Mouse (Mus musculus): ENCODE results near the gene Egfem1. TPM values are rescaled to one million over a fixed set of nuclear protein-coding genes. Genes with fewer than 3 reads are reported as not detected.

Gene Egfem1
- polyA plus RNA-seq, 1 experiment from 2014 or later = 0.99 TPM

GRCm38 (mm10) chr3:29293230-29293629 lies 211.4 kb downstream of the Egfem1 start:
- no peak for ATAC-seq (replicated peaks; ENCODE audit: low FRiP score, low TSS enrichment, low read depth)
- Histone ChIP-seq H3K9ac (ENCODE audit: low read length) (no peak overlapping the region), H3K27me3 (replicated peaks; ENCODE audit: control insufficient read depth, insufficient read depth, low read length) (no peaks in the 10 kb centered on the region), H3K9me3 (ENCODE audit: control insufficient read depth, low read length) (no peaks in the 10 kb centered on the region), H3K27ac (ENCODE audit: low read depth) (no peak overlapping the region), H3K4me3 (ENCODE audit: low read depth, low read length) (no peak overlapping the region), H3K4me2 (ENCODE audit: low read length) (no peak overlapping the region), H3K36me3 (ENCODE audit: control insufficient read depth, insufficient read depth, low read length) (no peaks in the 10 kb centered on the region), H3K4me1 (replicated peaks; ENCODE audit: control insufficient read depth, insufficient read depth, low read length) (no peaks in the 10 kb centered on the region)
- WGBS = 63% methylated on average over 4 of the region's 4 CpGs
- no peak for DNase-seq (ENCODE audit: low spot score)

- H3K9me3 ChIP-seq (ENCODE audit: control insufficient read depth, low read length) = no peaks in the 10 kb centered on the region
- no peak overlapping the region for H3K27ac ChIP-seq (ENCODE audit: low read depth)
- H3K4me2 ChIP-seq (ENCODE audit: low read length) = no peak overlapping the region
- no peaks in the 10 kb centered on the region for H3K36me3 ChIP-seq (ENCODE audit: control insufficient read depth, insufficient read depth, low read length)
- WGBS = 63% methylated on average over 3 of the region's 3 CpGs
- no peak for ATAC-seq (replicated peaks; ENCODE audit: low FRiP score, low TSS enrichment, low read depth)
- no peaks in the 10 kb centered on the region for H3K4me1 ChIP-seq (replicated peaks; ENCODE audit: control insufficient read depth, insufficient read depth, low read length)
- no peaks in the 10 kb centered on the region for H3K27me3 ChIP-seq (replicated peaks; ENCODE audit: control insufficient read depth, insufficient read depth, low read length)
- H3K9ac ChIP-seq (ENCODE audit: low read length) = no peak overlapping the region
- no peak overlapping the region for H3K4me3 ChIP-seq (ENCODE audit: low read depth, low read length)
- DNase-seq (ENCODE audit: low spot score) = no peak
These were observed 260.5 kb downstream of the Egfem1 start for GRCm38 (mm10) chr3:29342223-29342791.

- ATAC-seq (replicated peaks; ENCODE audit: low FRiP score, low TSS enrichment, low read depth) = no peak
- no peaks in the 10 kb centered on the region for H3K36me3 ChIP-seq (ENCODE audit: control insufficient read depth, insufficient read depth, low read length)
These were observed 264.0 kb downstream of the Egfem1 start for GRCm38 (mm10) chr3:29345805-29346204.

GRCm38 (mm10) chr3:29366907-29367306 lies 285.1 kb downstream of the Egfem1 start:
- ATAC-seq (replicated peaks; ENCODE audit: low FRiP score, low TSS enrichment, low read depth) (no peak), DNase-seq (ENCODE audit: low spot score) (no peak)
- no peaks in the 10 kb centered on the region for H3K27me3 ChIP-seq (replicated peaks; ENCODE audit: control insufficient read depth, insufficient read depth, low read length)
- H3K36me3 ChIP-seq (ENCODE audit: control insufficient read depth, insufficient read depth, low read length) = no peaks in the 10 kb centered on the region
- WGBS = 76% methylated on average over 8 of the region's 8 CpGs
- no peaks in the 10 kb centered on the region for H3K9me3 ChIP-seq (ENCODE audit: control insufficient read depth, low read length)
- H3K4me1 ChIP-seq (replicated peaks; ENCODE audit: control insufficient read depth, insufficient read depth, low read length) = no peaks in the 10 kb centered on the region
- H3K9ac ChIP-seq (ENCODE audit: low read length) = no peak overlapping the region
- no peak overlapping the region for H3K27ac ChIP-seq (ENCODE audit: low read depth)
- no peak overlapping the region for H3K4me2 ChIP-seq (ENCODE audit: low read length)
- H3K4me3 ChIP-seq (ENCODE audit: low read depth, low read length) = no peak overlapping the region

More at GRCm38 (mm10) chr3:29345805-29346204, 264.0 kb downstream of the Egfem1 start:
- Histone ChIP-seq H3K27me3 (replicated peaks; ENCODE audit: control insufficient read depth, insufficient read depth, low read length) (no peaks in the 10 kb centered on the region), H3K4me1 (replicated peaks; ENCODE audit: control insufficient read depth, insufficient read depth, low read length) (no peaks in the 10 kb centered on the region), H3K9ac (ENCODE audit: low read length) (no peak overlapping the region), H3K4me3 (ENCODE audit: low read depth, low read length) (no peak overlapping the region), H3K4me2 (ENCODE audit: low read length) (no peak overlapping the region), H3K9me3 (ENCODE audit: control insufficient read depth, low read length) (no peaks in the 10 kb centered on the region), H3K27ac (ENCODE audit: low read depth) (no peak overlapping the region)
- DNase-seq (ENCODE audit: low spot score) = no peak
- WGBS = 77% methylated on average over 3 of the region's 3 CpGs

- no peak overlapping the region for H3K4me3 ChIP-seq (ENCODE audit: low read depth, low read length)
- no peaks in the 10 kb centered on the region for H3K27me3 ChIP-seq (replicated peaks; ENCODE audit: control insufficient read depth, insufficient read depth, low read length)
- no peaks in the 10 kb centered on the region for H3K9me3 ChIP-seq (ENCODE audit: control insufficient read depth, low read length)
- no peak overlapping the region for H3K9ac ChIP-seq (ENCODE audit: low read length)
- H3K27ac ChIP-seq (ENCODE audit: low read depth) = no peak overlapping the region
- 64% methylated on average over 5 of the region's 5 CpGs for WGBS
- H3K4me1 ChIP-seq (replicated peaks; ENCODE audit: control insufficient read depth, insufficient read depth, low read length) = no peaks in the 10 kb centered on the region
- DNase-seq (ENCODE audit: low spot score) (no peak), ATAC-seq (replicated peaks; ENCODE audit: low FRiP score, low TSS enrichment, low read depth) (no peak)
- no peak overlapping the region for H3K4me2 ChIP-seq (ENCODE audit: low read length)
- H3K36me3 ChIP-seq (ENCODE audit: control insufficient read depth, insufficient read depth, low read length) = no peaks in the 10 kb centered on the region
These were observed 288.7 kb downstream of the Egfem1 start for GRCm38 (mm10) chr3:29370519-29370918.

- no peaks in the 10 kb centered on the region for H3K36me3 ChIP-seq (ENCODE audit: control insufficient read depth, insufficient read depth, low read length)
- no peak overlapping the region for H3K4me2 ChIP-seq (ENCODE audit: low read length)
- no peaks in the 10 kb centered on the region; the same call in 1 of the 2 replicates for H3K4me1 ChIP-seq (replicated peaks; ENCODE audit: control insufficient read depth, insufficient read depth, low read length)
- WGBS = 52% methylated on average over 2 of the region's 2 CpGs
- no peak overlapping the region for H3K9ac ChIP-seq (ENCODE audit: low read length)
- no peak overlapping the region for H3K4me3 ChIP-seq (ENCODE audit: low read depth, low read length)
- DNase-seq (ENCODE audit: low spot score) (no peak), ATAC-seq (replicated peaks; ENCODE audit: low FRiP score, low TSS enrichment, low read depth) (no peak)
- H3K27me3 ChIP-seq (replicated peaks; ENCODE audit: control insufficient read depth, insufficient read depth, low read length) = no peaks in the 10 kb centered on the region
- no peak overlapping the region for H3K27ac ChIP-seq (ENCODE audit: low read depth)
- H3K9me3 ChIP-seq (ENCODE audit: control insufficient read depth, low read length) = no peaks in the 10 kb centered on the region
These were observed 299.4 kb downstream of the Egfem1 start for GRCm38 (mm10) chr3:29381255-29381654.

GRCm38 (mm10) chr3:29399064-29399463 lies 317.2 kb downstream of the Egfem1 start:
- H3K9me3 ChIP-seq (ENCODE audit: control insufficient read depth, low read length) = no peaks in the 10 kb centered on the region
- 74% methylated on average over 3 of the region's 3 CpGs for WGBS
- no peak overlapping the region for H3K9ac ChIP-seq (ENCODE audit: low read length)
- no peak for DNase-seq (ENCODE audit: low spot score)
- no peaks in the 10 kb centered on the region for H3K4me1 ChIP-seq (replicated peaks; ENCODE audit: control insufficient read depth, insufficient read depth, low read length)
- no peak for ATAC-seq (replicated peaks; ENCODE audit: low FRiP score, low TSS enrichment, low read depth)
- no peak overlapping the region for H3K4me3 ChIP-seq (ENCODE audit: low read depth, low read length)
- no peak overlapping the region for H3K4me2 ChIP-seq (ENCODE audit: low read length)
- no peak overlapping the region for H3K27ac ChIP-seq (ENCODE audit: low read depth)
- no peaks in the 10 kb centered on the region for H3K27me3 ChIP-seq (replicated peaks; ENCODE audit: control insufficient read depth, insufficient read depth, low read length)
- H3K36me3 ChIP-seq (ENCODE audit: control insufficient read depth, insufficient read depth, low read length) = no peaks in the 10 kb centered on the region

- Histone ChIP-seq H3K36me3 (ENCODE audit: control insufficient read depth, insufficient read depth, low read length) (no peaks in the 10 kb centered on the region), H3K4me2 (ENCODE audit: low read length) (no peak overlapping the region), H3K9me3 (ENCODE audit: control insufficient read depth, low read length) (no peaks in the 10 kb centered on the region), H3K27ac (ENCODE audit: low read depth) (no peak overlapping the region), H3K27me3 (replicated peaks; ENCODE audit: control insufficient read depth, insufficient read depth, low read length) (no peaks in the 10 kb centered on the region), H3K4me3 (ENCODE audit: low read depth, low read length) (no peak overlapping the region), H3K9ac (ENCODE audit: low read length) (no peak overlapping the region), H3K4me1 (replicated peaks; ENCODE audit: control insufficient read depth, insufficient read depth, low read length) (no peaks in the 10 kb centered on the region)
- no peak for ATAC-seq (replicated peaks; ENCODE audit: low FRiP score, low TSS enrichment, low read depth)
- WGBS = 92% methylated on average over 2 of the region's 2 CpGs
- no peak for DNase-seq (ENCODE audit: low spot score)
These were observed 339.8 kb downstream of the Egfem1 start for GRCm38 (mm10) chr3:29421634-29422033.
